16 mouse cellular contexts compared by ENCODE assay signal in the genomic region with DNA sequence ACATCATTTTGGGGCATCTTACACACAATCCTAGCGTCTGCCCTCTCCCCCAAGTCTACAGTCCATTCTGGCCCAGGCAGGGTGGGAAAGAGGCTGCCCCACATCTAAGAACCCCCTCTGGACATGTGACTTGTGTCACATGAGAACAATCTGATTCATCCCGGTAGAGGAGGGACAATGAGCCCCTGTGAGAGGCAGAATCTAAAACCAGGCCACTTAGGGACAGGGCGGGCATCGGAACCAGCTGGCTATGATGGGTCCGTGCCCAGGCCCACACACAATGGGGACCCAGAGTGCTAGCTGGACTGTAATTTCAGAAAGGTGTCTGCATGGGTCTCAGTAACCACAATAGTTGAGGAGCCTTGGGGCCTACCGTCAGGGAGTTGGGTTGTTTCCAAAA.
DNase-seq lines count a peak whose midpoint lies in the region; ATAC-seq and TF ChIP-seq lines count a peak whose summit lies in the region.
"Had no signal": no experiment of that assay in that cellular context is flagged by ENCODE, and none has a peak within 500 bp of the region (broad histone marks: within the 10 kb centered on the region; RNA-seq: fewer than 3 reads in every experiment).

No protein-coding gene starts in this region.

- DNase-seq in frontal cortex, postnatal 14 days (ENCODE audit: low spot score in 2 of 2) = no peak
- DNase-seq in left cerebral cortex, adult 2 months (ENCODE audit: extremely low spot score in 1 of 2, low spot score in 2 of 2) = no peak
- no peak for DNase-seq in left cerebral cortex, postnatal 36 days (ENCODE audit: low spot score in 2 of 2)
- DNase-seq in cerebellum, adult 9-11 months = peak; percentile 52
- peak; percentile 82 for DNase-seq in layer of hippocampus, adult 9-11 months
- no peak for DNase-seq in ovary, adult 18-20 months (ENCODE audit: low spot score)
- no peak for DNase-seq in lung, postnatal 25 days (ENCODE audit: low spot score)
- DNase-seq: adrenal gland, postnatal 25 days; embryo, embryonic 11 days; heart, adult 2 months; lung, postnatal 10 days; thymus, postnatal 4 days had no signal

- no peak overlapping the region for H3K4me3 ChIP-seq in left cerebral cortex, adult 2 months
- H3K4me3 ChIP-seq: heart, adult 2 months; limb, embryonic 12.5 days had no signal

- TF ChIP-seq CTCF in left cerebral cortex, adult 2 months (IDR thresholded peaks at IDR 0.05) = no peak

- peak; percentile 91 for ATAC-seq in frontal cortex, adult (ENCODE audit: low TSS enrichment)
- ATAC-seq: CD4-positive, CD25-positive, alpha-beta regulatory T cell, adult 4 months had no signal

- peak overlapping the region; percentile 57; the same call in 1 of the 2 replicates for H3K27ac ChIP-seq in left cerebral cortex, adult 2 months
- H3K27ac ChIP-seq: heart, adult 2 months; limb, embryonic 12.5 days; liver, embryonic 14.5 days had no signal

- intact Hi-C loops in left cerebral cortex, adult 2 months (cut with DNase I) = no loop called here
- intact Hi-C loops in left cerebral cortex, postnatal 36 days (cut with DNase I) = no loop called here

Comparison
In these comparisons a context has a peak if more than half of its experiments do, and no peak if none do; other contexts are left out.
1. DNase-seq: peak in cerebellum, adult 9-11 months (single experiment) and layer of hippocampus, adult 9-11 months (single experiment); none in frontal cortex, postnatal 14 days (0 of 2), left cerebral cortex, adult 2 months (0 of 2), left cerebral cortex, postnatal 36 days (0 of 2), ovary, adult 18-20 months (single experiment) and lung, postnatal 25 days (single experiment).